Mouse (Mus musculus): ENCODE measurements around the gene Lsm11. TPM values are rescaled to one million over a fixed set of nuclear protein-coding genes. Genes with fewer than 3 reads are reported as not detected.

Gene Lsm11
- 5.6 and 6.1 TPM in 2 replicates for polyA plus RNA-seq (2015; fragmentation: Nextera tagmentation; extraction: Ambion mirVana)

- WGBS = under 1% methylated on average over 51 of the region's 55 CpGs
- no peaks in the 10 kb centered on the region for H3K27me3 ChIP-seq (ENCODE audit: control insufficient read depth, insufficient read depth, low read length)
- ATAC-seq (replicated peaks; ENCODE audit: extremely low read depth, insufficient read depth, low FRiP score) = peak; percentile 90
Measured at GRCm38 (mm10) chr11:45944643-45945156, at the start of gene Lsm11. Lsm11 (minus strand) TSS chr11:45944935.

GRCm38 (mm10) chr11:45992087-45992486, 47.4 kb upstream of the Lsm11 start:
- ATAC-seq (replicated peaks; ENCODE audit: extremely low read depth, insufficient read depth, low FRiP score) = no peak
- 43% methylated on average over 13 of the region's 13 CpGs for whole genome bisulfite sequencing

More at GRCm38 (mm10) chr11:45944643-45945156, at the start of gene Lsm11:
- peaks cover 13% of the 10 kb centered on the region for H3K4me1 ChIP-seq (ENCODE audit: control insufficient read depth, insufficient read depth, low read length)
- peak within 1 kb of the TSS; percentile 72 for H3K4me3 ChIP-seq (ENCODE audit: low read length)
- H3K36me3 ChIP-seq (ENCODE audit: control insufficient read depth, insufficient read depth) = peaks cover 5% of the 10 kb centered on the region
- peak within 1 kb of the TSS; percentile 40 for H3K27ac ChIP-seq (ENCODE audit: low read length)
- H3K9me3 ChIP-seq (replicated peaks; ENCODE audit: control insufficient read depth, low read length) = no peaks in the 10 kb centered on the region
- H3K4me2 ChIP-seq (ENCODE audit: low read depth, low read length) = peak within 1 kb of the TSS; percentile 92
- peak within 1 kb of the TSS; percentile 92 for H3K9ac ChIP-seq (ENCODE audit: low read length)

GRCm38 (mm10) chr11:45991604-45992003, 46.9 kb upstream of the Lsm11 start:
- 6% methylated on average over 16 of the region's 16 CpGs for WGBS
- peak overlapping the region; percentile 72 for H3K4me2 ChIP-seq (ENCODE audit: low read depth, low read length)
- H3K9me3 ChIP-seq (replicated peaks; ENCODE audit: control insufficient read depth, low read length) = no peaks in the 10 kb centered on the region
- H3K4me3 ChIP-seq (ENCODE audit: low read length) = peak overlapping the region; percentile 46
- H3K36me3 ChIP-seq (ENCODE audit: control insufficient read depth, insufficient read depth) = no peaks in the 10 kb centered on the region
- H3K27ac ChIP-seq (ENCODE audit: low read length) = no peak overlapping the region
- no peaks in the 10 kb centered on the region for H3K27me3 ChIP-seq (ENCODE audit: control insufficient read depth, insufficient read depth, low read length)
- H3K9ac ChIP-seq (ENCODE audit: low read length) = peak overlapping the region; percentile 26; the same call in 1 of the 2 replicates
- peaks cover 8% of the 10 kb centered on the region for H3K4me1 ChIP-seq (ENCODE audit: control insufficient read depth, insufficient read depth, low read length)
- peak; percentile 58; the same call in 1 of the 2 replicates for ATAC-seq (replicated peaks; ENCODE audit: extremely low read depth, insufficient read depth, low FRiP score)

More at GRCm38 (mm10) chr11:45992087-45992486, 47.4 kb upstream of the Lsm11 start:
- H3K4me1 ChIP-seq (ENCODE audit: control insufficient read depth, insufficient read depth, low read length) = peaks cover 8% of the 10 kb centered on the region
- H3K9me3 ChIP-seq (replicated peaks; ENCODE audit: control insufficient read depth, low read length) = no peaks in the 10 kb centered on the region
- no peaks in the 10 kb centered on the region for H3K27me3 ChIP-seq (ENCODE audit: control insufficient read depth, insufficient read depth, low read length)
- no peaks in the 10 kb centered on the region for H3K36me3 ChIP-seq (ENCODE audit: control insufficient read depth, insufficient read depth)
- peak overlapping the region; percentile 26; the same call in 1 of the 2 replicates for H3K9ac ChIP-seq (ENCODE audit: low read length)
- H3K4me3 ChIP-seq (ENCODE audit: low read length) = peak overlapping the region; percentile 46
- no peak overlapping the region for H3K27ac ChIP-seq (ENCODE audit: low read length)
- peak overlapping the region; percentile 72 for H3K4me2 ChIP-seq (ENCODE audit: low read depth, low read length)

GRCm38 (mm10) chr11:45980893-45981253, 36.1 kb upstream of the Lsm11 start:
- Histone ChIP-seq H3K4me1 (ENCODE audit: control insufficient read depth, insufficient read depth, low read length) (peaks cover 6% of the 10 kb centered on the region; the same call in 1 of the 2 replicates), H3K27me3 (ENCODE audit: control insufficient read depth, insufficient read depth, low read length) (no peaks in the 10 kb centered on the region), H3K9ac (ENCODE audit: low read length) (peak overlapping the region; percentile 92), H3K4me2 (ENCODE audit: low read depth, low read length) (peak overlapping the region; percentile 95), H3K27ac (ENCODE audit: low read length) (peak overlapping the region; percentile 39; the same call in 1 of the 2 replicates), H3K9me3 (replicated peaks; ENCODE audit: control insufficient read depth, low read length) (peaks cover 7% of the 10 kb centered on the region), H3K4me3 (ENCODE audit: low read length) (peak overlapping the region; percentile 76), H3K36me3 (ENCODE audit: control insufficient read depth, insufficient read depth) (no peaks in the 10 kb centered on the region)
- 47% methylated on average over 19 of the region's 19 CpGs for WGBS
- ATAC-seq (replicated peaks; ENCODE audit: extremely low read depth, insufficient read depth, low FRiP score) = no peak

GRCm38 (mm10) chr11:45979946-45980892, 35.5 kb upstream of the Lsm11 start, which contains the start of gene Sox30:
Sox30 (plus strand) TSS chr11:45980310.
- Histone ChIP-seq H3K9ac (ENCODE audit: low read length) (peak within 1 kb of the TSS; percentile 92), H3K9me3 (replicated peaks; ENCODE audit: control insufficient read depth, low read length) (peaks cover 7% of the 10 kb centered on the region), H3K4me3 (ENCODE audit: low read length) (peak within 1 kb of the TSS; percentile 76), H3K4me1 (ENCODE audit: control insufficient read depth, insufficient read depth, low read length) (peaks cover 6% of the 10 kb centered on the region; the same call in 1 of the 2 replicates), H3K27me3 (ENCODE audit: control insufficient read depth, insufficient read depth, low read length) (no peaks in the 10 kb centered on the region), H3K4me2 (ENCODE audit: low read depth, low read length) (peak within 1 kb of the TSS; percentile 95), H3K36me3 (ENCODE audit: control insufficient read depth, insufficient read depth) (no peaks in the 10 kb centered on the region), H3K27ac (ENCODE audit: low read length) (peak within 1 kb of the TSS; percentile 39; the same call in 1 of the 2 replicates)
- ATAC-seq (replicated peaks; ENCODE audit: extremely low read depth, insufficient read depth, low FRiP score) = peak; percentile 89
- 10% methylated on average over 82 of the region's 115 CpGs for WGBS

GRCm38 (mm10) chr11:45976061-45976460, 31.3 kb upstream of the Lsm11 start:
- Histone ChIP-seq H3K4me3 (ENCODE audit: low read length) (no peak overlapping the region), H3K36me3 (ENCODE audit: control insufficient read depth, insufficient read depth) (no peaks in the 10 kb centered on the region), H3K9ac (ENCODE audit: low read length) (no peak overlapping the region), H3K9me3 (replicated peaks; ENCODE audit: control insufficient read depth, low read length) (peaks cover 5% of the 10 kb centered on the region), H3K4me2 (ENCODE audit: low read depth, low read length) (no peak overlapping the region), H3K27me3 (ENCODE audit: control insufficient read depth, insufficient read depth, low read length) (no peaks in the 10 kb centered on the region), H3K27ac (ENCODE audit: low read length) (no peak overlapping the region), H3K4me1 (ENCODE audit: control insufficient read depth, insufficient read depth, low read length) (peaks cover 5% of the 10 kb centered on the region; the same call in 1 of the 2 replicates)
- no peak for ATAC-seq (replicated peaks; ENCODE audit: extremely low read depth, insufficient read depth, low FRiP score)
- WGBS = 72% methylated on average over 3 of the region's 3 CpGs

GRCm38 (mm10) chr11:45974466-45974865, 29.7 kb upstream of the Lsm11 start:
- Histone ChIP-seq H3K4me2 (ENCODE audit: low read depth, low read length) (no peak overlapping the region), H3K9me3 (replicated peaks; ENCODE audit: control insufficient read depth, low read length) (no peaks in the 10 kb centered on the region), H3K4me3 (ENCODE audit: low read length) (no peak overlapping the region), H3K4me1 (ENCODE audit: control insufficient read depth, insufficient read depth, low read length) (no peaks in the 10 kb centered on the region), H3K27me3 (ENCODE audit: control insufficient read depth, insufficient read depth, low read length) (no peaks in the 10 kb centered on the region), H3K9ac (ENCODE audit: low read length) (no peak overlapping the region), H3K36me3 (ENCODE audit: control insufficient read depth, insufficient read depth) (no peaks in the 10 kb centered on the region), H3K27ac (ENCODE audit: low read length) (no peak overlapping the region)
- no peak for ATAC-seq (replicated peaks; ENCODE audit: extremely low read depth, insufficient read depth, low FRiP score)
- WGBS = 81% methylated on average over 8 of the region's 8 CpGs

GRCm38 (mm10) chr11:45973635-45974034, 28.9 kb upstream of the Lsm11 start:
- Histone ChIP-seq H3K27ac (ENCODE audit: low read length) (no peak overlapping the region), H3K4me2 (ENCODE audit: low read depth, low read length) (no peak overlapping the region), H3K9me3 (replicated peaks; ENCODE audit: control insufficient read depth, low read length) (no peaks in the 10 kb centered on the region), H3K4me3 (ENCODE audit: low read length) (no peak overlapping the region), H3K9ac (ENCODE audit: low read length) (no peak overlapping the region), H3K27me3 (ENCODE audit: control insufficient read depth, insufficient read depth, low read length) (no peaks in the 10 kb centered on the region), H3K4me1 (ENCODE audit: control insufficient read depth, insufficient read depth, low read length) (no peaks in the 10 kb centered on the region), H3K36me3 (ENCODE audit: control insufficient read depth, insufficient read depth) (no peaks in the 10 kb centered on the region)
- 78% methylated on average over 5 of the region's 5 CpGs for WGBS
- no peak for ATAC-seq (replicated peaks; ENCODE audit: extremely low read depth, insufficient read depth, low FRiP score)

GRCm38 (mm10) chr11:45968466-45968865, 23.7 kb upstream of the Lsm11 start:
- WGBS = 85% methylated on average over 3 of the region's 3 CpGs

More at GRCm38 (mm10) chr11:45968466-45968865, 23.7 kb upstream of the Lsm11 start:
- ATAC-seq (replicated peaks; ENCODE audit: extremely low read depth, insufficient read depth, low FRiP score) = no peak
- Histone ChIP-seq H3K4me3 (ENCODE audit: low read length) (no peak overlapping the region), H3K27me3 (ENCODE audit: control insufficient read depth, insufficient read depth, low read length) (no peaks in the 10 kb centered on the region), H3K4me2 (ENCODE audit: low read depth, low read length) (no peak overlapping the region), H3K9ac (ENCODE audit: low read length) (no peak overlapping the region), H3K4me1 (ENCODE audit: control insufficient read depth, insufficient read depth, low read length) (no peaks in the 10 kb centered on the region), H3K9me3 (replicated peaks; ENCODE audit: control insufficient read depth, low read length) (no peaks in the 10 kb centered on the region), H3K36me3 (ENCODE audit: control insufficient read depth, insufficient read depth) (no peaks in the 10 kb centered on the region), H3K27ac (ENCODE audit: low read length) (no peak overlapping the region)
